Mouse (Mus musculus) lung, postnatal 0 days (tissue): ENCODE measurements around the gene Pdss2.

Source experiments
- CTCF ChIP-seq: IDR thresholded peaks from 2 replicates; pipeline ENCODE4 v1.5.1; 2016; ENCODE audit warnings: antibody characterized with exemption, mild to moderate bottlenecking
- EP300 ChIP-seq: IDR thresholded peaks from 2 replicates; pipeline ENCODE4 v1.6.1; 2016; ENCODE audit warnings: antibody characterized with exemption, mild to moderate bottlenecking, control low read depth

- TF ChIP-seq CTCF (no peak), EP300 (no peak)
These were observed 178.5 kb downstream of the Pdss2 start for GRCm38 (mm10) chr10:43399596-43400316.
